Mouse (Mus musculus) adrenal gland, postnatal 25 days (tissue): ENCODE measurements around the gene Bdkrb2. TPM values are rescaled to one million over a fixed set of nuclear protein-coding genes. Genes with fewer than 3 reads are reported as not detected.

ENCODE experiments used
- DNase-seq: peaks from one replicate; pipeline ENCODE4 v3.0.0; 2021; ENCODE audit warnings: mixed read lengths
- total RNA-seq: library from RNA; stranded (reverse); gene quantifications from 2 replicates; pipeline ENCODE4 v1.2.3, GENCODE M21; 2021

The Bdkrb2 gene
- total RNA-seq, 1 experiment from 2014 or later, result 9.5 TPM

DNA sequence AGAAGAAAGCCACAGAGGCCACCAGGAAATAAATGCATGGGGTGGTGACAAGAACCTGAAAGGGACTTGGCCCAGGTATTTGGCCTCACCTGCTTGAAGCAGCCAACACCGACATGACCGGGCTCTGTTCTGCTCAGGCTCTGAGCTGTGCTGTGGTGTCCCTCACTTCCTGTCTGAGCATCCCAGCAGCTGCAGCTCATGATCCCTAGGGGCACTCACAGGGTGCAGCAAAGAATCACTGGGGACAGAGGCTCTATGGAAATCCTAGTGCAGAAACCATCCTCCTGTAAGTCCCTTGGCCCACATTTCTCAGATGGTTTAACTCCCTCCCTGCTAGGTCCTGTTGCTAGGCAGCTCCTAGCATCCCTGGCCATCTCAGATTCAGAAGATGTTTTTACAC is 15.9 kb upstream of the Bdkrb2 start:
- DNase-seq, result no peak

GRCm38 (mm10) chr12:105548001-105548400 is 15.0 kb upstream of the Bdkrb2 start:
- DNase-seq, result no peak

- DNase-seq, result peak; percentile 76
Measured at GRCm38 (mm10) chr12:105548881-105549280, 14.1 kb upstream of the Bdkrb2 start.

DNA sequence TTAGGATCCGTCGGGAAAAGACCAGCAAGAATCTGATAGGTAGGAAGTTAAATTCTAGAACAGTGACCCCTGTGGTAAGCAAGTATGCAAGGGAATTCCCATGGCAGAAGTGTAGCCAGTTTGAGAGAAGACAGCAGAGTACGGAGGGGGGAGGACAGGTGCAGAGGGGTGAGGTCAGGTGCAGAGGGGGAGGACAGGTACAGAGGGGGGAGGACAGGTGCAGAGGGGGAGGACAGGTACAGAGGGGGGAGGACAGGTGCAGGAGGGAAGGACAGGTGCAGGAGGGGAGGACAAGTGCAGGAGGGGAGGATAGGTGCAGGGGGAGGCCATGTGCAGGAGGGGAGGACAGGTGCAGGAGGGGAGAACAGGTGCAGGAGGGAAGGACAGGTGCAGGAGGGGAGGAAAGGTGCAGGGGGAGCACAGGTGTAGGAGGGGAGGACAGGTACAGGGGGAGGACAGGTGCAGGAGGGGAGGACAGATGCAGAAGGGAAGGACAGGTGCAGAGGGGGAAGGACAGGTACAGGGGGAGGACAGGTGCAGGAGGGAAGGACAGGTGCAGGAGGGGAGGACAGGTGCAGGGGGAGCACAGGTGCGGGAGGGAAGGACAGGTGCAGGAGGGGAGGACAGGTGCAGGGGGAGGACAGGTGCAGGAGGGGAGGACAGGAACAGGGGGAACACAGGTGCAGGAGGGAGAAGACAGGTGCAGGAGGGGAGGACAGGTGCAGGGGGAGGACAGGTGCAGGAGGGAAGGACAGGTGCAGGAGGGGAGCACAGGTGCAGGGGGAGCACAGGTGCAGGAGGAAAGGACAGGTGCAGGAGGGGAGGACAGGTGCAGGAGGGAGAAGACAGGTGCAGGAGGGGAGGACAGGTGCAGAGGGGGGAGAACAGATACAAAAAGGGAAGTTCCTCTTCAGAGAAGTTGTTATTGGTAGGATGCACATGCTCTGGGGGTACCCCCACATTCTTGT is 12.9 kb upstream of the Bdkrb2 start:
- DNase-seq, result no peak

DNA sequence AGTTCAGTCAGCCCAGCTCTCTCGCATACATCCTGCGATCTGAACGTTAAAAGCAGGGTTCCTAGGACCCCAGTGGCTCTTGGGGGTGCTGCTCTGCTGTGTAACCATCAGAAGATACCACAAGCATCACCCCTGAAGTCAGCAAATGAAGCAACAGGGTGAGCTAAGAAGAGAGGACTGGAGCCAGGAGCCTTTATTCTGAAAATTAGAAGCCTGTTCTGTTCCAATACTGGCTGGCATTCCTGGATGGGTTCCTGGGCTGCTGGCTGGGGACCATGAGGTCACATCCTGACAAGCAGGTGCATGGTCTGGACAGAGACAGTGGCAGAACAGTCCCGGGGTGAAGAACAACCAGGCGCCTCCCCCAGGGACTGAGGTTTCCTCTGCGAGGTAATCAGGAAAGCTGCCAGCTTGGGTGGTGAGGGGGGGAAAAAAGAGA is 11.5 kb upstream of the Bdkrb2 start:
- DNase-seq, result no peak

DNA sequence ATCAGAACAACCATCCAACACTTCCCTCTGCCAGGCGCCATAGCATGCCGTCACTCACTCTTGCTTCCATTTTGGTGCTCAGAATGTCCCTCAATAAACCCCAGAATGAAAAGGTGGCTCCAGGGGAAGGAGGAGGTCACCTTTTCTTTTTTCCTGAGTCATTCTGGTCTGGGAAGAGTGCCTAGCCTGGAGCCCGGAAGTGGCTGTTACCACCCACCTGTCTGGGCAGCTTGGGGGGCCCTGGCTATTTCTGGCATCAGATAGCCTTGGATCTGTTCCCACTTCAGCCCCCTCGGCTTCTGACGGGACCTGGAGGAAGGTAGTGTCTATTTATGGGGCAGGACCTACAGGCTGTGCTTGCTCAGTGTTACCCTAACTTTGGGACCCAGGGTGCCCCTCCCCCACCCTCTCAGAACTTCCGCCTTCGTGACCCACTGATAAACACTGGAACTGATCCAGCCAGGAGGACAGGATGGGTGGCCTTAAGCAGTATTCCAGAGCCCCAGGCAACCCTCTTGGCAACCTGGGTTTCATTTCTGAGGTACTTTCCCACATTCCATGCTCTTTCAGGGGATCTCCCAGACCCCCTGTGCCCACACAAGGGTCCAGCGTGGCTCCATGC is 8.8 kb upstream of the Bdkrb2 start:
- no peak for DNase-seq

GRCm38 (mm10) chr12:105555172-105555571 is 7.9 kb upstream of the Bdkrb2 start:
- no peak for DNase-seq

- DNase-seq, result peak; percentile 25
Measured at GRCm38 (mm10) chr12:105557250-105557925, 5.6 kb upstream of the Bdkrb2 start.

- no peak for DNase-seq
Measured at GRCm38 (mm10) chr12:105561007-105561534, 2.0 kb upstream of the Bdkrb2 start.

GRCm38 (mm10) chr12:105562056-105562820 is 788 bp upstream of the Bdkrb2 start:
- no peak for DNase-seq

GRCm38 (mm10) chr12:105563726-105564275 is 775 bp downstream of the Bdkrb2 start:
- no peak for DNase-seq

DNA sequence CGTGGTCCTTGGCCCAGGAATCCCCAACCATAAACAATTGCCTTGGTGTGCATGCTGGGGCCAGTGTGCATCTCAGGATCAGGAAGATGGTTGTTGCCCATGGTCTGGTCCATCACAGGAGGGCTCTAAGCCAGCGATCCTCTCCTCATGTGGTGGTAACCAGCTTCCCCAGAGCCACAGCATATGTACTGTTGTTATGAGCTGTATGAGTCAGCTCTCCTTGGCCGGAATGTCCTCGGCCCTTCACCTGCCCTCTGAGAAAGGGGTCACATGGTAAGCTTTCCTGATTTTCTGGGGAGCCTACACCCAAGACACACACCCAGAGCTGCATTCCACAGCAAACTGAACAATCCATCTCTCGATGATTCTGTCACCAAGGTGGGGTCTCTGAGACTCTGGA is 2.2 kb downstream of the Bdkrb2 start:
- DNase-seq, result no peak

GRCm38 (mm10) chr12:105571867-105572266 is 8.8 kb downstream of the Bdkrb2 start:
- no peak for DNase-seq

GRCm38 (mm10) chr12:105572622-105573021 is 9.6 kb downstream of the Bdkrb2 start:
- DNase-seq, result no peak

- DNase-seq, result no peak
Measured at GRCm38 (mm10) chr12:105574356-105574755, 11.3 kb downstream of the Bdkrb2 start.

DNA sequence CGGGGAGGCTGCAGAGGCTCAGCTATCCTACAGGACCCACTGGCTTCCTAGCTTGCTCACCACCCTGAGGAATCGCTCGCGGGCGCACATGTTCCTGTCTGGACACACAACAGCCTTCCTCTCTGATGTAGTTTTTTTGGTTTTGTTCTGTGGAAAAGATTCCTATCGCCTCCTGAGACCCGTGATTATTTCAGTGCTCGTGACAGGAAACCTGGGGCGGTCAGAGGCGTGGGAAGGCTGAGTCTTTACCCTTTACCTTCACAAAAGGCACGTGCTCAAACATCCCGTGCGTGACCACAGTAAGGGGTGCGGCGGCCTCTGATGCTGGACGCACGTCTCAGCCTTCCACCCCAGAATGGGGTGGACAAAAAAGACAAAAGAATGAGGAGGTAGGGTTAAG is 17.5 kb downstream of the Bdkrb2 start:
- no peak for DNase-seq

GRCm38 (mm10) chr12:105582486-105582885 is 19.5 kb downstream of the Bdkrb2 start:
- no peak for DNase-seq

- DNase-seq, result no peak
Measured at GRCm38 (mm10) chr12:105583484-105583883, 20.5 kb downstream of the Bdkrb2 start.

GRCm38 (mm10) chr12:105584851-105585250 is 21.8 kb downstream of the Bdkrb2 start:
- DNase-seq, result peak; percentile 88

GRCm38 (mm10) chr12:105587526-105587925 is 24.5 kb downstream of the Bdkrb2 start:
- no peak for DNase-seq

DNA sequence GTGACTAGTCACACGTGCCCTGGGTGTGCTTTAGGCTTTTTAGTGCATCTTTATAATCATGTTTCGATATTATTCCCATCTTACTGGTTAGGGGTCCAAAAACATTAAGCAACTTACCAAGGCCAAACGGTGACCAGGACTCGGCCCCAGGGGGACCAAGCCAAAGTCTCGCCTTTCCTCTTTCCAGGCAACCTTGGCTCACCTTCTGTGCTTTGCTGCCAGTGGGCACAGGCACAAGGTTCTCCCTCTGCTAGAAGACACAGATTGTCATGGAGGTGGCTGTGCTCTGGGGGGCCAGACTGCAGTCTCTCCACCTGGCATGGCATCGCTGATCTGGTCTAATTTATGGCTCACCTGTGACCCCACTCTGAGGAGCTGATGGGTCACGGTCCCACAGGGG is 27.8 kb downstream of the Bdkrb2 start:
- no peak for DNase-seq

DNA sequence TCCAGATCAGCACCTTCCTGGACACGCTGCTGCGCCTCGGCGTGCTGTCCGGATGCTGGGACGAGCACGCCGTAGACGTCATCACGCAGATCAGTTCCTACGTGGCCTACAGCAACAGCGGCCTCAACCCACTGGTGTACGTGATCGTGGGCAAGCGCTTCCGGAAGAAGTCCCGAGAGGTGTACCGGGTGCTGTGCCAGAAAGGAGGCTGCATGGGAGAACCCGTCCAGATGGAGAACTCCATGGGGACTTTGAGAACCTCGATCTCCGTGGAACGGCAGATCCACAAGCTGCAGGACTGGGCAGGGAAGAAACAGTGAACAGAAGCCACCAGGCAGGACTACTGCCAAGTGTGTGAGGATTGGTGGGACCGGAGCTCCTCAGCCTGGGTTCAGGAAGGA is 29.3 kb downstream of the Bdkrb2 start:
- no peak for DNase-seq
